ENCODE assay signal across 10 mouse cellular contexts in genomic region chr9:20466761-20467442, GRCm38 (mm10). TPM values are rescaled to one million over a fixed set of nuclear protein-coding genes. Genes with fewer than 3 reads are reported as not detected.
DNase-seq lines count a peak whose midpoint lies in the region; ATAC-seq and TF ChIP-seq lines count a peak whose summit lies in the region.
"Had no signal": no experiment of that assay in that cellular context is flagged by ENCODE, and none has a peak within 500 bp of the region (broad histone marks: within the 10 kb centered on the region; RNA-seq: fewer than 3 reads in every experiment).

No protein-coding gene starts in this region.

- H3K9ac ChIP-seq in kidney, embryonic 14.5 days (ENCODE audit: low read depth, low read length): no peak overlapping the region
- H3K9ac ChIP-seq in liver, adult 2 months (ENCODE audit: low read depth, low read length): no peak overlapping the region
- H3K9ac ChIP-seq: embryonic facial prominence, embryonic 15.5 days; stomach, embryonic 15.5 days had no signal

- peak; percentile 60 for TF ChIP-seq CTCF in liver, adult 2 months (IDR thresholded peaks at IDR 0.05; ENCODE audit: low read depth, low read length)

- H3K27me3 ChIP-seq in kidney, embryonic 14.5 days (ENCODE audit: control insufficient read depth, insufficient read depth, low read length): no peaks in the 10 kb centered on the region
- H3K27me3 ChIP-seq in liver, adult 2 months (ENCODE audit: control insufficient read depth, insufficient read depth, low read length): no peaks in the 10 kb centered on the region
- H3K27me3 ChIP-seq: embryonic facial prominence, embryonic 15.5 days; stomach, embryonic 15.5 days had no signal

- 53% methylated on average over 7 of the region's 7 CpGs for WGBS in kidney, embryonic 14.5 days
- WGBS in liver, adult 2 months: 55% methylated on average over 7 of the region's 7 CpGs

- H3K36me3 ChIP-seq in kidney, embryonic 14.5 days (ENCODE audit: control insufficient read depth, insufficient read depth, low read length): peaks cover 32% of the 10 kb centered on the region
- peaks cover 24% of the 10 kb centered on the region for H3K36me3 ChIP-seq in liver, adult 2 months (ENCODE audit: control insufficient read depth, insufficient read depth, low read length)

- no peaks in the 10 kb centered on the region for H3K79me2 ChIP-seq in liver, adult 2 months (ENCODE audit: control insufficient read depth, insufficient read depth, low read length)

- peaks cover 14% of the 10 kb centered on the region; the same call in 1 of the 2 replicates for H3K9me3 ChIP-seq in kidney, embryonic 14.5 days (ENCODE audit: control insufficient read depth, low read length)

- no peak overlapping the region for H3K4me3 ChIP-seq in kidney, embryonic 14.5 days (ENCODE audit: low read length)
- no peak overlapping the region for H3K4me3 ChIP-seq in liver, adult 2 months (ENCODE audit: insufficient read depth, low read depth, low read length)
- H3K4me3 ChIP-seq: embryonic facial prominence, embryonic 15.5 days; stomach, embryonic 15.5 days had no signal

- H3K4me2 ChIP-seq in kidney, embryonic 14.5 days (replicated peaks; ENCODE audit: low read depth, low read length): no peak overlapping the region
- H3K4me2 ChIP-seq: embryonic facial prominence, embryonic 15.5 days; stomach, embryonic 15.5 days had no signal

- DNase-seq in urinary bladder, postnatal 14 days (ENCODE audit: low spot score): peak; percentile 69
- DNase-seq in urinary bladder, adult 2 months (ENCODE audit: low spot score): no peak
- peak; percentile 48 for DNase-seq in cerebellum, adult 9-11 months
- peak; percentile 28 to 74 for DNase-seq in frontal cortex, postnatal 36 days (ENCODE audit: low spot score in 2 of 2)
- DNase-seq in liver, adult 2 months (ENCODE audit: extremely low read depth, low read depth, low spot score): peak; percentile 63
- peak; percentile 87 for DNase-seq in naive thymus-derived CD4-positive, alpha-beta T cell, adult 2 months (ENCODE audit: low read depth)
- peak; percentile 1 to 9 for DNase-seq in thymus, adult 18-20 months

- peak; percentile 56; the same call in 1 of the 2 replicates for ATAC-seq in kidney, embryonic 14.5 days (ENCODE audit: low FRiP score, low TSS enrichment)

- no peaks in the 10 kb centered on the region for H3K4me1 ChIP-seq in kidney, embryonic 14.5 days (ENCODE audit: control insufficient read depth, insufficient read depth, low read length)
- no peaks in the 10 kb centered on the region for H3K4me1 ChIP-seq in liver, adult 2 months (ENCODE audit: control insufficient read depth, insufficient read depth, low read length)
- H3K4me1 ChIP-seq: embryonic facial prominence, embryonic 15.5 days; stomach, embryonic 15.5 days had no signal

- no peak for TF ChIP-seq POLR2A in liver, adult 2 months (IDR thresholded peaks at IDR 0.05; ENCODE audit: extremely low read depth, insufficient read depth, low read length)

- H3K27ac ChIP-seq in kidney, embryonic 14.5 days (ENCODE audit: low read depth, low read length): no peak overlapping the region
- H3K27ac ChIP-seq in liver, adult 2 months (replicated peaks; ENCODE audit: insufficient read depth, low read depth, low read length): no peak overlapping the region
- H3K27ac ChIP-seq: embryonic facial prominence, embryonic 15.5 days; stomach, embryonic 15.5 days had no signal

RNA-seq across cellular contexts. Expression of gene Zfp26, which starts 6.9 kb away (rescaled TPM):
- polyA plus RNA-seq in urinary bladder, adult 2 months (2012; rRNA removed): 6.8 and 7.5 TPM in 2 replicates
- polyA plus RNA-seq in kidney, embryonic 14.5 days (2014; fragmentation: Nextera tagmentation; extraction: Ambion mirVana): 15.7 and 36.5 TPM in 2 replicates
- total RNA-seq in liver, adult 2 months (2014; rRNA removed): 8.2 and 8.8 TPM in 2 replicates
- polyA plus RNA-seq in liver, adult 2 months (2012; rRNA removed): 0.70 and 1.1 TPM in 2 replicates

RNA-seq across cellular contexts. Expression of gene Zfp426, which starts 25.6 kb away (rescaled TPM):
- 16.0 and 17.1 TPM in 2 replicates for polyA plus RNA-seq in urinary bladder, adult 2 months (2012; rRNA removed)
- 12.8 and 22.6 TPM in 2 replicates for polyA plus RNA-seq in kidney, embryonic 14.5 days (2014; fragmentation: Nextera tagmentation; extraction: Ambion mirVana)
- total RNA-seq in liver, adult 2 months (2014; rRNA removed): 8.9 and 10.3 TPM in 2 replicates
- polyA plus RNA-seq in liver, adult 2 months (2012; rRNA removed): 2.4 and 2.8 TPM in 2 replicates

RNA-seq across cellular contexts. Expression of gene Zfp266, which starts 54.3 kb away (rescaled TPM):
- polyA plus RNA-seq in urinary bladder, adult 2 months (2012; rRNA removed): 37.7 and 39.1 TPM in 2 replicates
- polyA plus RNA-seq in kidney, embryonic 14.5 days (2014; fragmentation: Nextera tagmentation; extraction: Ambion mirVana): 80.5 and 96.4 TPM in 2 replicates
- 24.3 and 28.6 TPM in 2 replicates for total RNA-seq in liver, adult 2 months (2014; rRNA removed)
- polyA plus RNA-seq in liver, adult 2 months (2012; rRNA removed): 2.7 and 3.0 TPM in 2 replicates
